Mouse (Mus musculus) lung, postnatal 0 days (tissue): ENCODE measurements around the gene Thap8.

Experiments used
- CTCF ChIP-seq: IDR thresholded peaks from 2 replicates; pipeline ENCODE4 v1.5.1; 2016; ENCODE audit warnings: antibody characterized with exemption, mild to moderate bottlenecking
- EP300 ChIP-seq: IDR thresholded peaks from 2 replicates; pipeline ENCODE4 v1.6.1; 2016; ENCODE audit warnings: antibody characterized with exemption, mild to moderate bottlenecking, control low read depth

DNA sequence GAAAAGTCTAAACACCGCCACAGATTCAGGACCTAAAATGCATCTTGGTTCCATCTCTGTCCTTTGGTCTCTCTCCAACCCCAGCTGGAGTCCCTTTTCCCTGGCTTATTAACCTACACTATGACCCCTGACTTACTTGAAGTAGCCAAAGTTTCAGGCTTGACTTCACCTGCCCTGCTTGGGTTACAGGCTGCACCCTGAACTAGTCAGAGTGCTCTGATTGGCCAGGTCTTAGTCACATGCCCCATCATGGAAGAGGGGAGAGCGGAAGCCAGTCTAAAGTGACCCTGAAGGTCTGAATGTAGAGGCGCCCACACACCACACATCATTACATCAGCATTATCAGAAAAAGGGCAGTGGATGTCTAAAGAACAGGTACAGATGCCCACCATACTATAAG is 38.2 kb downstream of the Thap8 start:
- TF ChIP-seq CTCF (no peak), EP300 (no peak)
